Mouse (Mus musculus) gastrocnemius, adult 2 months (tissue): Measurements from ENCODE around the gene Acvrl1. TPM values are rescaled to one million over a fixed set of nuclear protein-coding genes. Genes with fewer than 3 reads are reported as not detected.
"Not testable (repeated sequence)": the region's sequence is repeated elsewhere in the genome, so short reads cannot be mapped to it uniquely, and the experiment has no call there.

ENCODE experiments used
- DNase-seq: peaks from one replicate; pipeline ENCODE4 v3.0.0; 2022
- H3K27ac ChIP-seq: fragments of 200-600 bp; 2 replicates; pipeline ENCODE4 v1.8.1; 2022; ENCODE audit warnings: mild to moderate bottlenecking
- H3K4me3 ChIP-seq: fragments of 200-600 bp; 2 replicates; pipeline ENCODE4 v1.8.1; 2022; ENCODE audit warnings: mild to moderate bottlenecking, moderate library complexity
- CTCF ChIP-seq: fragments of 200-600 bp; IDR thresholded peaks from 2 replicates; pipeline ENCODE4 v1.8.1; 2022; ENCODE audit warnings: antibody characterized with exemption, mild to moderate bottlenecking, moderate library complexity
- intact Hi-C: fragments of 180-260 bp; cut with DNase I; formaldehyde crosslinking; loops from one replicate; pipeline ENCODE4 v1.15.1; 2025
- total RNA-seq, 2 experiments: library from RNA; stranded (reverse); gene quantifications; 2 replicates each; pipeline ENCODE4 v1.2.3; 2021

Acvrl1 gene
- total RNA-seq, 2 experiments from 2014 or later, result 10.2 to 14.5 TPM

- no peak for TF ChIP-seq CTCF
- Histone ChIP-seq H3K27ac (no peak overlapping the region), H3K4me3 (no peak overlapping the region)
- intact Hi-C loops, result no loop called here
- DNase-seq, result no peak
Observed at GRCm38 (mm10) chr15:101093988-101094387, 34.3 kb upstream of the Acvrl1 start.

GRCm38 (mm10) chr15:101094979-101095378 is 33.3 kb upstream of the Acvrl1 start:
- Histone ChIP-seq H3K27ac (no peak overlapping the region), H3K4me3 (no peak overlapping the region)
- DNase-seq, result no peak
- intact Hi-C loops, result no loop called here
- no peak for TF ChIP-seq CTCF

DNA sequence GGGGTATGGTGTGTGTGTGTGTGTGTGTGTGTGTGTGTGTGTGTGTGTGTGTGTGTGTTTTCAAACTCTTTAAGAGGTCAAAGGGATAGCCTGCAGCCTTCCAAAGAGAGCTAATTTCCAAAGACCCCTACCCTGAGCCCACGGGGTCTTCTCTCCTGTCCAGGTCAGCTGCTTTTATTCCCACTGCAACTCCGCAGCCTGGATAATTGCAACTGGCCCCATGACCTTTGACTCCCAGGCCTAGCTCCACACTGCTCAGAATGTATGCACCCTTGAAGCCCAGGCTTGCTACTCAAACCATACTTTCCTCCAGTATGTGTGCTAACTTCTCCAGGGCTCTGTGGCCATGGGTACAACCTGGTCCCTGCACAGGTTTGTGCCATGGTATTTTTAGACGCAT is 32.9 kb upstream of the Acvrl1 start:
- no peak for DNase-seq
- no peak overlapping the region for H3K4me3 ChIP-seq
- TF ChIP-seq CTCF, result no peak

GRCm38 (mm10) chr15:101097985-101098651 is 30.2 kb upstream of the Acvrl1 start:
- no peak overlapping the region for H3K4me3 ChIP-seq
- no peak for TF ChIP-seq CTCF
- no peak for DNase-seq
- intact Hi-C loops, result no loop called here
- H3K27ac ChIP-seq, result peak overlapping the region; percentile 10; the same call in 1 of the 2 replicates

More for the DNA sequence above, 32.9 kb upstream of the Acvrl1 start:
- no peak overlapping the region for H3K27ac ChIP-seq
- intact Hi-C loops, result no loop called here

DNA sequence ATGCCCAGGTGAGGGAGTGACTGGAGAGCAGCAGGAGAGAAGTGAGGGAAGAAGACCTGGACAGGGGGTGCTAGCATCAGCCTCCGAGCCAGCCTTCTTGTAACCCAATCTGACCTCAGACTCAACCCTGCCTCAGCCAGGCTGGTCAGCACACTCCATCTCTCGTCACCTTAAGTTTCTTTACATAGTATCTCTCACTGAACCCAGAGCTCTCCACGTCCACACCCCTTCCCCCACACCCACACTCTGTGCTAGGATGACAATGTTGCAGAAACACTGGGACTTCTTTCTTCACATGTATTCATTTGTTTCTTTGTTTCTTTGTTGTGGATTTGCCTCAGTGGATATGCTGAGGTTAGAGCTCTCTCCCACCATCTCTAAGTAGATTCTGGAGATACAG is 27.3 kb upstream of the Acvrl1 start:
- Histone ChIP-seq H3K4me3 (no peak overlapping the region), H3K27ac (no peak overlapping the region)
- intact Hi-C loops, result loop anchor here (10.0 kb wide), 1 partner anchor 346 kb away; no protein-coding TSS in a partner anchor
- no peak for TF ChIP-seq CTCF
- DNase-seq, result no peak

DNA sequence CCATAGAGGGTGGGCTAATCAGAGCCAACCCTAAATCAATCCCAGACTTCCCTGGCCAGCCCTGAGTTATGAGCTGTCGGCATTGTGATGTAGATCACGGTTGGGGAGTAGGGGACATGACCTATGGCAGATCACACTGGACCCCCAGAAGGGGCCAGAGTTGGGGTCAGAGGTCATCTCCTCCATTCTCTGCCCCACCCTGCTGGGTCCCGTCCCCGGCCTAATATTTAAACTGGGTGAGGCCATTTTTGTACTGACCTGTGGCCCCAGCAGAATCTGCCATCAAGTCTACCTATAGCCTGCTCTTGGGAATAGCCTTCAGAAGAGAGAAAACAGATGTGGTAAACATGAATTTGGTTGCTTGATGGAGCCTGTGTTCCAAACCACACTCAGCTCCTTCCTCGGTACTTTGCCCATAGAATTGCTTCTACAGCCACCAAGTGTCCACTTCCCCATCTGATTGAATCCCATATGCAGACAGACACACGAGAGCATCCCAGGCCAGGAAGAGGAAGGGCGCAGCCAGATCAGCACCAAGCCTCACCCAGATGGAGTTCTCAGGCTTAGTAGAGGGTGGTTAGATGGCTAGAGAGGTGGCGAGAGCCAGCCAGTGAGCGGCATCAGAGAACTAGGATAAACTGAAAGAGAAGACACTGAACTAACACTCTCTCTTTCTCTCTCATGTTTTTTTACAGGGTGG is 24.6 kb upstream of the Acvrl1 start:
- TF ChIP-seq CTCF, result no peak
- DNase-seq, result no peak
- Histone ChIP-seq H3K27ac (no peak overlapping the region), H3K4me3 (no peak overlapping the region)
- intact Hi-C loops, result loop anchor here (10.0 kb wide), 1 partner anchor 349 kb away; no protein-coding TSS in a partner anchor

GRCm38 (mm10) chr15:101105496-101105994 is 22.8 kb upstream of the Acvrl1 start:
- peak; percentile 94 for TF ChIP-seq CTCF
- DNase-seq, result peak; percentile 83
- intact Hi-C loops, result loop anchor here (10.0 kb wide), 1 partner anchor 351 kb away; no protein-coding TSS in a partner anchor
- Histone ChIP-seq H3K27ac (peak overlapping the region; percentile 52), H3K4me3 (peak overlapping the region; percentile 53)

GRCm38 (mm10) chr15:101106011-101106410 is 22.3 kb upstream of the Acvrl1 start:
- intact Hi-C loops, result loop anchor here (10.0 kb wide), 1 partner anchor 351 kb away; no protein-coding TSS in a partner anchor
- DNase-seq, result no peak
- Histone ChIP-seq H3K4me3 (peak overlapping the region; percentile 53), H3K27ac (peak overlapping the region; percentile 52)
- TF ChIP-seq CTCF, result no peak

DNA sequence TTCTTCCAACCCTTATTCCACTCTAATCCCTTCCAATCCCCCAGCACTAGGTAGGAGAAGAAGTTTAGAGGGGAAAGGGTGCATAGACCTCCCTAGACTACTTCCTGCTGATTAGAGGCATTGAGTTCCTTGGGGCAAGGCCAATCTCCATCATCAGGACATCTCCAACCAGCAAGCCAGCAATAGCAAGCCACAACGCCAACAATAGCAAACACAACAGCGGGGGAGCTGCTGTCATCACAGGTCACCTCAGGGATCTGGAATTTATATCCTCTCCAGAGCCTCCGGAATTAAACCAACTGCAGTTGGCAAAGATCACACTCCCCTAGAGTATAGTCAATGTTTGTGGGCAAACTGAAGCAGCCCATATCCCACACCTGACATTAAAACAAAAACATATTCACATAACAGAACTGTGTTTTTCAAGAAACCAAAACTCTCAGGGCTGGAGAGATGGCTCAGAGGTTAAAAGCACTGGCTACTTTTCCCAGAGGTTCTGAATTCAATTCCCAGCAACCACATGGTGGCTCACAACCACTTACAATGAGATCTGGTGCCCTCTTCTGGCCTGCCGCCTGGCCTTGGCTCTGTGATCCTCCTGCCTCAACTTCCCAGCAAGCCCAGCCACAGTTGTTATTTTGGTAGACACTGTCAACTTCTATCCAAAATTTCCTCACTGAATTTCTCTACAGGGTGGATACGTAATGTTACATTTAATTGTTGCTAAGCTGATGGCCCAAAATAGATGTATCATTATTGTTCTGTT is 20.2 kb upstream of the Acvrl1 start:
- intact Hi-C loops, result loop anchor here (10.0 kb wide), 1 partner anchor 353 kb away; no protein-coding TSS in a partner anchor
- no peak overlapping the region for H3K4me3 ChIP-seq
- H3K27ac ChIP-seq, result no peak overlapping the region
- no peak for DNase-seq
- TF ChIP-seq CTCF, result no peak

- Histone ChIP-seq H3K4me3 (peak overlapping the region; percentile 51), H3K27ac (peak overlapping the region; percentile 79)
- intact Hi-C loops, result no loop called here
- peak; percentile 69 for DNase-seq
- no peak for TF ChIP-seq CTCF
Observed at GRCm38 (mm10) chr15:101113176-101113575, 15.1 kb upstream of the Acvrl1 start.

DNA sequence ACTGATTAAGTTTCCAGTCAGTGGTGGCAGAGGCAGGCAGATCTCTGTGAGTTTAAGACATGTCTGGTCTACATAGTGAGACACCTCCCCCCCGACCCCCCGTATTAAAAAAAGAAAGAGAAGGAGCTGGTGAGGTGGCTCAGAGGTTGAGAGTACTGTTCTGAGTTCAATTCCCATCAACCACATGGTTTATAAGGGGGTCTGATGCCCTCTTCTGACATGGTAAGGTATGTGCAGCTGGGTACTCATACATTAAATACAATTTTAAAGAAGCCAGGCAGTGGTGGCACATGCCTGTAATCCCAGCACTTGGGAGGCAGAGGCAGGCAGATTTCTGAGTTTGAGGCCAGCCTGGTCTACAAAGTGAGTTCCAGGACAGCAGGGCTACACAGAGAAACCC is 14.5 kb upstream of the Acvrl1 start:
- H3K4me3 ChIP-seq, DNase-seq, intact Hi-C loops: not testable (repeated sequence)
- H3K27ac ChIP-seq, result peak overlapping the region; percentile 79
- peak; percentile 24; the same call in 1 of the 2 replicates for TF ChIP-seq CTCF

DNA sequence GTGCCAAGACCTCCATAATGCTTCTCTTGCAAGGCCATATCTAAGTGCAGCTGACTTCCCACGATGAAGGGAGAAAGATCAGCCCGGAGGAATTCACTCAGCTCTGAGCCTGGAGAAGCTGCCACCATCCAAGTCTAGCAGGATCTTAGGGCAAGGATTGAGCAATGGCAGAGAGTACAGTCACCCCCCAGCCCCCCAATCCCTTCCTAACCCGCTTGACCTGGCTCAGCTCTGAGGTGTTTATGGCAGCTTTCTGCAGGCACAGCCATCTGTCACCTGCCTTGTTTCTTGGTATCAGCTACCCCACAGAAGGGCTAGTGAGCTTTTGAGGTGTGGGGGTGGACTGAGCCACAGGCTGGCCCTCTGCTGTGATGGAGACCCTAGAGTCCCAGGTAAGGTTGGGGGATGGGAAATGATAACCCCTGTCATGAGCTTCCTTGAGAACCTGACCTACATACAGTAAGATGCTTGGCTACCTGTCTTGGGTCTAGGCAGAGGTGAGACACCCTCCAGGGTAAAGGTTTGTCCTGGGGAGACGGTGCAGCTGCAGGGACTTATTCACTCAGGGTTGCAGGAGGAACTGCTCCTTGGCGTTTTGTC is 12.7 kb upstream of the Acvrl1 start, which contains the start of gene Ankrd33:
TSS of gene Ankrd33 (plus strand) at position 245 of the 600 bp plus-strand sequence.
- DNase-seq, result no peak
- H3K4me3 ChIP-seq, result no peak within 1 kb of the TSS
- no peak for TF ChIP-seq CTCF
- intact Hi-C loops, result no loop called here
- no peak within 1 kb of the TSS for H3K27ac ChIP-seq
